Mouse (Mus musculus) kidney, postnatal 14 days (tissue): ENCODE results near the gene Gm45717.
"Not testable (repeated sequence)": the region's sequence is repeated elsewhere in the genome, so short reads cannot be mapped to it uniquely, and the experiment has no call there.

Experiments used
- DNase-seq: peaks from one replicate; pipeline ENCODE4 v3.0.0; 2022; ENCODE audit warnings: mixed read lengths

Gene Gm45717

DNA sequence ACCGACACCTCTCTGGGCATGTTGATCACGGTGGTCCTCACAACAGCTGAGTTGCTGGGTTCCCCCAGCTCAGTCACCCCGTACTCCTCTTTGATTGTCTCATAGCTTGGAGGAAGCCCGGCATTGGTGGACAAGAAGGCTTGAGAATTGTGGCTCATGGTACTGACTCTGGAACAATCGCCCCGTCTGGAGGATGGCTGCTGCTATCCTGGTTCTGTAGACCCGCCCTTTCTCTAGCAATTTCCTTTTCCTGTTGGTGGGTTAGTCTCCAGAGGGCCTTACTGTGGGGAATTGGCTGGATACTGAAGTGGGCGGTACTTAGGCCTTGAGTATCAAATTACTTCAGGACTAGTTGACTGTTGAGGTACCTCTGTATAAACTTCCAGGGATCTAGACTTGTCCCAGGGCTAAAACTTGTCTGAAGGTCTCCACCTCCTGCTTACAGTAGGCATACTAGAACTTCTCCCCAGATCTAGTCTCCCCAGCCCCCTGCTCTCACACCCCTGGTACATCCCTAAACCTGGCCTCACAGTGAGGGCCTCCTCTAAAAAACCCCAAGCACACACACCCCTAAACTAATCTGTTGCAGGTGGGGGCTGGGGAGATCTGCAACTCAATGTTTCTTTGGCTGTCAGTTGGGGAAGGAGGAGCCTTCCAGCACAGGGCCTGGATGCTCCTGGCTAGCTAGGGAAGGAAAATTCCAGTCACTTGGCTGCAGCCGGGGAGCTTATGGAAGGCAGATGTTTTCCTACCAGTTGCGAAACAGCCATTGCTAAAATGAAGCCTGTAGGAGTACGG is at the start of gene Gm45717, which contains the start of gene Ifitm2:
Gene Gm45717 (minus strand): TSS at position 180 of the 798 bp plus-strand sequence.
Gene Ifitm2 (minus strand): TSS at position 230 of the 798 bp plus-strand sequence.
- peak; percentile 93 for DNase-seq

DNA sequence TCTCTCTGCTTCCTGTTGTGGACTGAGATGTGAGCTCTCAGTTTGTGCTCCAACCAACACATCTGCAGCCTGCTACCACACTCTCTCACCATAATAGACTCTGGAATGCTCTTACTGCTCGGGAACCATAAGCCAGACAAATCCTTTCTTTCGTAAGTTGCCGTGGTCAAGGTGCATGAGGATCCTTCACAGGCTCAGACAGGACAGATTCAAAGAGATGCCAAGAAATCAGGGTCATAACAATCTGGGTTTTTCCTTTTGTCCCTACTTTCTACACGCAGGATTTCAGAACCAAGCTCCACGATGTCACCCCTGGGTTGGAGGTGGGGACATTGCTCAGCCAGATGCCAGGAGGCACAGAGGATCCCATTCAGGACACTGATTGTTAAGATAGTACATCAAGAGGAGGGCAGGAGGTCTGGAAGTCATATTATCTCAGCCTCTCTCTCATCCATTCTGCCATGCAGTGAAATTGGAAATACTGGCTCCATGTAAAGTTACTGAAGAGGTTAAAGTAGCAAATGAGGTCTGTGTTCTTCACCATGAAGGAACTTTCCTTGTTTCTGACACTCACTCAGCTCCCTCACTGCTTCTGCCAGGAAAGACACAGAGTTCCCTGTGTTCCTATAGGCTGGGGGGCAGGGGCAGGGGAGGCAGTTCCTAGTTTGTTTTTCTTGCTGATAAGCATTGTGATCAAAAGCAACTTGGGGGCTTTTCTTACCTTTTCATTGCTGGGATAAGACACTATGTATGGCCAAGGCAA is 47.7 kb upstream of the Gm45717 start:
- no peak for DNase-seq

DNA sequence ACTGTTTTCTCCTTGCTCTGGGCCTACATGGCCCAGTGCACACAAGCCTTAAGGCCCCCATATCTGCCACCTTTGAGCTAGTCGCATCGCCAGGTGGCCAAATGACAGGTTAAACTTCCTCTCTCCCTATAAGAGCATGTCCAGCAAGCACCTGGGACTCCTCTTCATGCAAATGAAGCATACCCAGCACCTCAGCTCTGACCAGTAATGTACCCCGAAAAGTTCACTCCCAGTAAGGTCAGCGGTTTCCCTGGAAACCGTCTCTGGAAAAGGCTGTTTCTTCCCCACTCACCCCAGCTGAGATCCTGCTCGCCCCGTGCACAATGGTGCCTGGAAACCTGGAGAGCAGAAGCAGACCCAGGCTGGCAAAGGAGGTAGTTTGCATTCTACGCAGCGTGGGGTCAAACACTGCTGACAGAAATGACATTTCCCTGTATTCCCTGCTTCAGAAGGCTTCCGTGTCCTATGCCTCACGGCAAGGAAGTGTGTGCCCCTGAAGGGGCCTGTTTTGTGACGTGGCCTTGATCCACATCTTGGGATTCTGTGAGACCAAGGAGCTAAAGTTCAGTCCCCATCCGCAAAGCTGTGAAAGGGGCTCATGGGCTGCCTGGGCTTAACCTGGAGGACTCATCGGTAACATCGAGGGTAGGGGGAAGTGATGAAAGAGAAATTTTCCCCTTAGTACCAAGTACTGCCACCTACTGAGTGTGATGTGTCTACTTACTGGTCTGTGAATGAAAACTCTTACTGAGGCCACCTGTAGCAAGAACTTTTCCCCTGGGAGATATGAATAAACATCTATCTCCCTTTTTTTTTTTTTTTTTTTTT is 45.4 kb upstream of the Gm45717 start:
- no peak for DNase-seq

DNA sequence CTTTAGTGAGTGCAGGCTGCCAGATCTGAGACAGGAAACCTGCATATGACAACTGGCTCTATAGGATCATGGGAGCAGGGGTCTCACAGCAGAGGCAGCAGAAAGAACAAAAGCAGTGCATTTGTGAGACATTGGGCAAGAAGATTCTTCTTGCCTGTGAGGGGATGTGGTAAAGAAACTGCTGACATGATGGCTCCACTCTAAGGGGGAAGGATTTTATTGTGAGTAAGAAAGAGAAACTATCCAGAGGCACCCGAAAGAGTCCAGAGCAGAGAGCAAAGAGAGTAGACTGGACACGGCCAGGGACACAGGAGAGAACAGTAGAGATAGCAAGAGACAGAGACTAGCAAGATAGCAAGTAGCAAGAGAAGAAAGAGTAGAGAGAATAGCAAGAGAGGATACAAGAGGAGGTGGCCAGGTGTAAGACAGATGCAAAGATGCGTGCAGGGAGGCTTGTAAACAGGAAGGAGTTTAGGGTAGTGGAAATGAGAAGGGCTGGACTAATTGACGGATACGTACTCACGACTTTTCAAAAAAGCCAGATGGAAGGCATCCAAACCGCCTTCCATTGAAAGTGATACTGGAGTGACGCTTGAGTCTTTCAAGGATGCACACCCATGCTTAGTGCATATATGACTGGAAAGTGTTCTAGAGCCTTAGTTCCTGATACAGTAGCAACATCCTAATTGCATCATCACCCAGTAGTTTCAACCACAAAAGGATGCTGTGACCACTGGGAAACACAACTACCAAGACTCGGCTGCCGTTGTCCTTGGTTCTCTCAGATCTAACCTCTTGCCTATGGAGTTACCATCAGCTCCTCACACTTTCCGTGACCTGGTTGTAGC is 43.3 kb upstream of the Gm45717 start:
- no peak for DNase-seq

DNA sequence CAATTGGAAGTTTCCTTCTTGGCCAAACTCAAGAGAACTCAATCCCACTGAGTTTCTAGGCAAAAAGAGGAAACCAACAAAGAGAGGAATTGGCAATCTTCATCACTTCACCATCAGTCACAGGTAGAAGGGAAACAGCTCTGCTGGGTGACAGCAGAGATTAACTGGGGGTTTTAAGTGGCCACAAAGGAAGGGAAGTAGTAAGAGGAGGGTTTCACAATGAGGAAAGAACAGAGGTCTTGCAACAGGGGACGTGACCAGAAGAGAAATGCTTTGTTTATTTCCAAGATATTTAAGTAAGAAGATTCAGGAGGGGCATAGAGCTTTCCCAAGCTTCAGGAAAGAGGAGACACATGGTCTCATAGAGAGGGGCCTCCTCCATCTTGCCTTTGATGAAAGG is 42.1 kb upstream of the Gm45717 start:
- no peak for DNase-seq

DNA sequence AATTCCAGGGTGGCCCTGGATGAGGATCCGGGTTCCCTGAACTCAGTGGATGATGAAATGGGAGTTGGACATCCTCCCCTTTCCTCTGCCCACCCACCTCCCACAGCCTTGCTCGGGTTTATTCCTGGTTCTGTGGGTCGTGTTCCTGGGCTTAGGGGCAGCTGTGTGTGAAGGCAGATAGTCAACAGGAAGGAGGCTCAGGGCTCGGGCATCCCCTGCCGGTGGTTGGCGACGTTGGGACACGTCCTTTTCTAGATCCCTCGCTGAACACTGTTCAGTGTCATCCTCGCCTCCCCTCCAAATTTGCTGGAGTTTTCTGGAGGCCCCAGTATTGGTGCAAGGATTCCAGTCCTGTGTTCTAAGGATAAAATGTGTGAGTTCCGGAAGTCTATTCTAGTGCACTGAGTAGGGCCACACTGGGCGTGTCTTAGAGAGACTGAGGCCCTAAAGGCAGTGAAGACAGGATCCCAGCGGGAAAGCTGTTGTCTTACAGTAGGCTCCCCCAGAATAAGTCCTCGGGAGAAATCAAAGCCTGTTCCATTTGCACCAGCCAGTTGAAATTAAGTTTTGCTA is 35.5 kb upstream of the Gm45717 start:
- DNase-seq: no peak

DNA sequence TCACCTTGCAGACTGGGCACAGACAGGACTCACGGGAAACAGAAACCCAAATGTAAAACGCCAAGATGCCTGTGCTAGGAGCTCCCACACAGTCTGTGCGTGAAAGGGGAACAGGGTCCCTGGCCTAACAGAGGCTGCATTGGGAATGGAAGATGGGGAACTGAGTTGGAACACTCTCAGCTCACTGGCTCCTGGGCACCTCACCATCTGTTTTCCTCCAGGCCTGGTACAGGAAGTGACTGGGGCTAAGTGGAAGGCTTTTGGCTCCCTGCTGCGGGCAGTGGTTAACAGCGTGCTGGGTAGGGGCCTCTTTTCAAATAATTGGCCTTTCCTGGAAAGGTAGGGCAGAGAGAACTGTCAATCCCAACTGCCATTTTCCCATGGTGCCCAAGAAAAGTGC is 34.9 kb upstream of the Gm45717 start:
- no peak for DNase-seq

DNA sequence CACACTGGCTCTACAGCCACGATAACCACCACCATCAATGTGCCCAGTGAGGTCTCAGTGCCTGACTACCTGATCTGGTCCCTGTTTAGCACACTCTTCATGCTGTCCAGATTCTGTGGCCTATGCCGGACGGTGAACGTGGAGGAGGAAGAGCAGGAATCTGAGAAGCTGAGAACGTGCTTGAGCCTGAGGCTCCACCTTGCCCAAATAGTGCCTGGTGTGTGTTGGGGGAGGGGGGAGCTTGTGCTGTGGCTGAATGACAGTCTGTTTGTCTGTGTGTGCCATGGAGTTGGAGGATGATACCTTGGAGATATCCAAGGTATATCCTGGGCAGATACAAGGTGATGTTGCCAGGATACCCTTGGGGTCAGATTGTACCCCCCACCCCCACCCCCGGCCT is 34.4 kb upstream of the Gm45717 start:
- no peak for DNase-seq

DNA sequence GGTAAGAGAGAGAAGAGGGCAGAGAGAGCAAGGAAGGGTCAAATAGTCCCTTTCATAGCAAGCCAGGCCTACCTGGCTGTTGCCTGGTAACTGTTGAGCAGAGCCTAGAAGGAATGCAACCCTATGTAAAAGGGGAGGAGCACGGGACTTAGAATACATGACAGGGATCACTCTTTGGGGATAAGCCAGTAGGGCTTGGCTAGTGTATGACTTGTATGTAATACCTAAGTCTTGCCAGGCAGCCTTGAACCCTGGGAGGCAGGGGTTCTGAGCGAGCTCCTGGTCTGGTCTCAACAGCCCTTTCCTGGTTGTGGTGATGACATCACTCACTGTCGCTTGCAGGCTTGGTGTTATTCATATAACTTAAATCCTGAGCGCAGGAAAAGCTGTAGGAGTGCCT is 33.3 kb upstream of the Gm45717 start:
- no peak for DNase-seq

DNA sequence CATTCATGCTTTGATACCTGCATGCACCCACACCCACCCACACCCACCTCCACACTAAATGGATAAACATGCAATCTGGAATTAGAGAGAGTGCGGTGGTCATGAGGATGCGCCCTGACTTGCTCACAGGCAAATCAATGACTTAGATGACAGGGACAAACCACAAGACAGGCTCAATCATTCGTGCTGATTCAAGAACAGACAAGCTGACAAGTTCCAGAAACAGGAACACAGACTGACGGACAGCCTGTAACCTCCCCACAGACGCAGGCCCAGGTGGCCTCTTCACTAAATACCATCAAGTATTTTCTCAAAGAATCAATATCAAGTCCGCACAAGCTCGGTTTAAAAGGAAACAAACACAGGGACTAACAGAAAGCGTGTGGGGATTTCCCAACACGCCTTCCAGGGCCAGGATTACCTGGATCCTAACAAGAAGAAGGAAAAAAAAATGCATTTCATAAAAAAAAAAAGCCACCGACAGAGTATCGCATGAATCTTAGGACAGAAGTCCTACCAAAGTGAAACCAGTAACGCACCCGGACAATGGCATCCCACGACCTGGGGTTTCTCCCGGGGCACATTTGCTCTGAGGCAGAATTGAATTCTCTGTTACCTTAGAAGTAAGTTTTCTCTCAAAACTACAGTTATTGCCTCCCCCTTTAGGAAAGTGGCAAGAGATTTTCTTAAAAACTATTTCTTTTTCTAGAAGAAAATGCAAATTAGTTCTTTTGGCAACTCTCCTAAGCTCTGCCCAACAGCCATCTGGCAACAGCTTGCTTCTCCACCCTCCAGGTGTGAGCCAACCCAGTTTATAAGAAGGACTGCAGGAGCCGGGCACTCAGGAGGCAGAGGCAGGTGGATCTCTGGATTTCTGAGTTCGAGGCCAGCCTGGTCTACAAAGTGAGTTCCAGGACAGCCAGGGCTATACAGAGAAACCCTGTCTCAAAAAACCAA is 31.7 kb upstream of the Gm45717 start:
- no peak for DNase-seq

DNA sequence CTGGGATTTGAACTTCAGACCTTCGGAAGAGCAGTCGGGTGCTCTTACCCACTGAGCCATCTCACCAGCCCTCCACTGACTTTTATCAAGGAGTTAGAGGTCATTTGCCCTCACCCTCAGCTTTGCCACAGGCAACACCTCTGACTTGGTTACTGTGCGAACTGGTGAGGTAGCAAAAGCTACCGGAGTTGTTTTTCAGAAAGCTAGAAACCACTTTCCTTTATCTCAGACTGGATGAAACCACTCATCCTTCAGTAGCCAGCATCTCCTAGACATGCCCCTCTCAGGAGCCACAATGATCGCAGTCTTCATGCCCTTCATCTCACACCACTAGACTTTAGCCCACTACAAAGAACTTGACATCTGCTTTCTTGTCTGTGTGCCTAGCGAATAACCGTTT is 27.2 kb upstream of the Gm45717 start:
- no peak for DNase-seq

DNA sequence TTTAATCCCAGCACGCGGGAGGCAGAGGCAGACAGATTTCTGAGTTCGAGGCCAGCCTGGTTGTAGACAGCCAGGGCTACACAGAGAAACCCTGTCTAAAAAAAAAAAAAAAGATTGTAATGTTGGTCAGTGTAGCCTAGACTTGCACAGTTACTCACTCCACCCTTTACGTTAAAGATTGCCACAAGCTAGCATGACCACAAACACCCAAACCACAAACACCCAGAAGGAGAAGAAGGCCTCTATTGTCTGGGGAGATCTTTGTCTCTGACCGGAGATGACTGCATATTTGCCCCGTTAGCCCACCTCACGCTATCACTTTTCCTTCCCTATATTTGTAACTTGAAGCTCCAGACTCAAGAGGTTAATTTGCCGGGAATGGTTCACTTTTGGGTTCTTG is 26.0 kb upstream of the Gm45717 start:
- DNase-seq: no peak

DNA sequence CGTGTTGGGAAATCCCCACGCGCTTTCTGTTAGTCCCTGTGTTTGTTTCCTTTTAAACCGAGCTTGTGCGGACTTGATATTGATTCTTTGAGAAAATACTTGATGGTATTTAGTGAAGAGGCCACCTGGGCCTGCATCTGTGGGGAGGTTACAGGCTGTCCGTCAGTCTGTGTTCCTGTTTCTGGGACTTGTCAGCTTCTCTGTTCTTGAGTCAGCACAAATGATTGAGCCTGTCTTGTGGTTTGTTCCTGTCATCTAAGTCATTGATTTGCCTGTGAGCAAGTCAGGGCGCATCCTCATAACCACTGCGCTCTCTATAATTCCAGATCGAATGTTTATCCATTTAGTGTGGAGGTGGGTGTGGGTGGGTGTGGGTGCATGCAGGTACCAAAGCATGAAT is 21.0 kb upstream of the Gm45717 start:
- not testable (repeated sequence) for DNase-seq

DNA sequence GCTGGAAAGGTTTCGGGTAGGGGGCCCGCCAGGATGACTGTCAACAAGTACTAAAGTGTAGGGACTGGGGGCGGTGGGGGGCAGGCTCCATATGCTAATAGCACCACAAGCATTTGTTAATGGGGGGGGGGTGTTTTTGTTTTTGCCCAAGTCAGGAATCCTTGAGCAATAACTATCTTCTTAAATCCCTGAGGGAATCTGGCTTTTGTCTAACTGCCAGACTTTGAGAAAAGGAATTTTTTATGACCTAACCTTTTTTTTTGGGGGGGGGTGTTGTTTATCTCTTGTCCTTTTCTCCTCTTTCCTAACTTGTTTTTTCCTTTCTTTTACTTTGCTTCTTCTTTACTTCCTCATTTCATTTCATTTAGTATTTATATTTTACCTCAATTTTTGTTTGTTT is 19.7 kb upstream of the Gm45717 start:
- no peak for DNase-seq

DNA sequence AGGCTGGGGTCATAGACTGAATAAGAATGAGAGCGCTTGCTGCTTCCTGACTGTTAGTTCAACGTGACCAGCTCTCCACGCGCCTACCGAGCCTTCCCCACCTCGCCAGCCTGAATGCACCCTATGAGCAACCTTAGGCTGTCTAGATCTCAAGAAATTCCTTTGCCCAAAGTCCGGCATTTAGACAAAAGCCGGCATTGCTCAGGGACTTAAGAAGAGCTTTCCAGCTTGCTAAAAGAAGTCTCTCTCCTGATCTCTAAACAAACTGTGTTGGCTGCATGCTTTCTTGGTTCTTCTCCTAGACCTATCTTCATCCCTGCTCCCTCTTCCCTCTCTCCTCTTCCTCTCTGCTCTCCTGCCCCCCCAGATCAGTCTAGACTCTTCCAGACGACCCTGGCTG is 19.2 kb upstream of the Gm45717 start:
- no peak for DNase-seq

DNA sequence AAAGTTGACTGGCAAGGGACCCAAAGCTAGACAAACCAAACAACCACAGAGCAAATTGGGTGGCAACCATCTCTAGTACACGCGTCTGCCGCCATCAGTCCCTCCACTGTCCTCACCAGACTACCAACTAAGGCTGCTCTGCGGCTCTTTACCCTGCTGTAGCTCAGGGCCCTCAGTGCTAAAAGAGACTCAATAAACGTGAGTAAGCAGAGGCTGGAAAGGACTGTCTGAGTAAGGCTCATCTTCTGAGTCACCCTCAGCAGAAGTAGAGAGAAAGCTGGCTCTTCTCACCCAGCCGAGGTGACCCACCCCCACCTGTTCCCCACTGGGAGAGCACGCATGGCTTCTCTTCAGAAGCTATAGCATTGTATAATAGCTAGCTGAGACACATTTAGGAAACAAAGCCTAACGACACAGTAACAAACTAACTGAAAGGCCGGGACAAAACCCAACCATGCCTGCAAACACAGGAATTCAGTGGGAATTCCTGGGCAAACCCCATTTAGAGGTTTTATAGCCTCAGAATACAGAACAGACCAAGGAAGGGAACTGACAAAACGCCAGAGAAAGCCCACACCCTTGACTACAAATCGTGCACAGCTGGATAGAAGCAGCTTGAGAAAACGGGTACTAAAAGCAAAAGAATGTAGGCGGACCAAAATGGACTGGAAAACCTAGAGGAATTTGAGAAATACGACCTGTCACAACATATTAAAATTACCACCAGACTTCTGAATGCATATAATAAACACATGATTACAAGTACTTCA is 17.8 kb upstream of the Gm45717 start:
- peak; percentile 27 for DNase-seq

DNA sequence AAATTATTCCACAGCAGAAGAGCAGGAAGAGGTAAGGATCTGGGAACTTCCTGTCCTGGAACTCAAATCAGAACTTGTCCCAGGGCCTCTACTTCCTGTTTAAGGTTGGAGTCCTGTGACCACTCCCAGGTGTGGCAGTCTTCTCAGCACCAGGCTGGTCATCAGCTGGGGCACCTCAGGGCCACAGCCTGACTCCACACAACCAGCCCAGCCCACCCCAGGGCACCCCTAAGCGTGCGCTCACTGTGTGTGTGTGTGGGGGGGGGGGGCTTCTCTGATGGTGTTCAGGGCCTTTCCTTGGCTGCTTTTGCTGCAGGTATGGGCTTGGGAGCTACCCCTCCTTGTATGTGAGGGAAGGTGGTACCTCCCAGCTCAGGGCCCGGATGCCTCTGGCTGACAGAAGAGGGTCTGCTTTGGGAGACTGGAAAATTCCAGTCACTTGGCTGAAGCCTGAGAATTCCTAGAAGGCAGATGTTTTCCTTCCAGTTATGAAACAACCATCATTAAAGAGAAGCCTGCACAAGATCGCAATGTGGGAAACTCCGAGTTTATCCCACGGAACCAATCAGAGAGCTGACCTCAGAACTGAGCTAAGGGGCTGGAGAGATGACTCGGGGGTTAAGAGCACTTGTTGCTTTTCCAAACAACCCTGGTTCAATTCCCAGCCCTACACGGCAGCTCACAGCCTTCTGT is 15.9 kb upstream of the Gm45717 start:
- DNase-seq: peak; percentile 66

DNA sequence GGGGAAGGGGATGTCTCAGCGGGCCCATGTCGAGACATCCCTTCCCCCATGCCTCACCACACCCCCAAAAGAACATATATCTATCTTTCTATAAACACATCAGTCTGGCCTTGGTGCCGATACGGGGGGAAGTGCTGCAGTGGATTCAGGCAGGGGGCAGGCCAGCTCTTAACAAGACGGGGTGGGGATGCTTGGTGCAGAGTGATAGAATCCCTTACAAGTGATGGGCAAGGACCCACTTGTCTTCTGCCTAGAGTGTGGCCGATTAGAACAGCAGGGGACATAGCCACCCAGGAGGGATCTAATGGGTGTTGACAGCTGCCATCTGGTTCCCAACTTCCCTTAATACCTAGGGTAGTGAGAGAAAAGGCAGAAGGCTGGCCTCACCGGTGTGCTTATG is 15.2 kb upstream of the Gm45717 start:
- no peak for DNase-seq

DNA sequence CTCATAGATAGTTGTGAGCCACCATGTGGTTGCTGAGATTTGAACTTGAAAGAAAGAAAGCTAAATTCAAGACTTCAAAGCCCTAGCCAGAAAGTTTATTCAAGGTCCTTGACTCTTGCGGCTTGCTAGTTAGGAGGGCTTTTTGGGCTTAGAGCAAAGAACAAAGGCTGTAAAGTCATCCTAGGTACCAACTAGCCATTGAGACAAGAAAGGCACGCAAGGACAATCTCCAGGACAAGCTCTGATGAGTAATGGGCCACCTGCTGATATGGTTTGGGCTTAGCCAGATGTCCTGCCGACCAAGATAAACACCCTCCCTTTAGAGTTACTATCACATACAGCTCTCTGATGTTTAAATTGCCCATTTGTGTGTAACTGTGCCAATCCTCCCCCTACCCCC is 13.0 kb upstream of the Gm45717 start:
- not testable (repeated sequence) for DNase-seq
